Mouse (Mus musculus): ENCODE data around the gene Scand1. TPM values are rescaled to one million over a fixed set of nuclear protein-coding genes. Genes with fewer than 3 reads are reported as not detected.
A peak's percentile ranks its signal among the peaks of the same experiment; 100 is the strongest.

The Scand1 gene
- polyA plus RNA-seq, 1 experiment from 2014 or later: 119 TPM

- no peaks in the 10 kb centered on the region for H3K27me3 ChIP-seq (replicated peaks; ENCODE audit: insufficient read depth, low read length)
- no peak overlapping the region for H3K27ac ChIP-seq (ENCODE audit: low read length)
- H3K9ac ChIP-seq (replicated peaks; ENCODE audit: low read depth): no peak overlapping the region
- H3K4me2 ChIP-seq (replicated peaks; ENCODE audit: low read depth, low read length): no peak overlapping the region
- H3K9me3 ChIP-seq (ENCODE audit: low read length): no peaks in the 10 kb centered on the region
- no peaks in the 10 kb centered on the region for H3K4me1 ChIP-seq (ENCODE audit: insufficient read depth, low read depth, low read length)
- TF ChIP-seq CTCF (IDR thresholded peaks at IDR 0.05) (no peak), EP300 (IDR thresholded peaks at IDR 0.05) (no peak)
- ATAC-seq (no peak), DNase-seq (ENCODE audit: low spot score) (no peak)
- whole genome bisulfite sequencing: 90% methylated on average over 2 of the region's 2 CpGs
- peaks cover 13% of the 10 kb centered on the region; the same call in 1 of the 2 replicates for H3K36me3 ChIP-seq (ENCODE audit: insufficient read depth, low read length)
- H3K4me3 ChIP-seq (ENCODE audit: low read depth, low read length): no peak overlapping the region
Observed at GRCm38 (mm10) chr2:156289552-156290160, 22.8 kb downstream of the Scand1 start.

- H3K27me3 ChIP-seq (replicated peaks; ENCODE audit: insufficient read depth, low read length): no peaks in the 10 kb centered on the region
- ATAC-seq (no peak), DNase-seq (ENCODE audit: low spot score) (no peak)
- no peak overlapping the region for H3K4me3 ChIP-seq (ENCODE audit: low read depth, low read length)
- H3K4me1 ChIP-seq (ENCODE audit: insufficient read depth, low read depth, low read length): no peaks in the 10 kb centered on the region
- no peaks in the 10 kb centered on the region for H3K9me3 ChIP-seq (ENCODE audit: low read length)
- H3K27ac ChIP-seq (ENCODE audit: low read length): no peak overlapping the region
- H3K36me3 ChIP-seq (ENCODE audit: insufficient read depth, low read length): peaks cover 13% of the 10 kb centered on the region; the same call in 1 of the 2 replicates
- no peak for TF ChIP-seq EP300 (IDR thresholded peaks at IDR 0.05)
- TF ChIP-seq CTCF (IDR thresholded peaks at IDR 0.05): no peak
- H3K4me2 ChIP-seq (replicated peaks; ENCODE audit: low read depth, low read length): no peak overlapping the region
- no peak overlapping the region for H3K9ac ChIP-seq (replicated peaks; ENCODE audit: low read depth)
- WGBS: 89% methylated on average over 2 of the region's 2 CpGs
Observed at GRCm38 (mm10) chr2:156288222-156288621, 24.3 kb downstream of the Scand1 start.

- Histone ChIP-seq H3K27me3 (replicated peaks; ENCODE audit: insufficient read depth, low read length) (no peaks in the 10 kb centered on the region), H3K9ac (replicated peaks; ENCODE audit: low read depth) (no peak overlapping the region), H3K9me3 (ENCODE audit: low read length) (no peaks in the 10 kb centered on the region), H3K4me1 (ENCODE audit: insufficient read depth, low read depth, low read length) (no peaks in the 10 kb centered on the region), H3K4me2 (replicated peaks; ENCODE audit: low read depth, low read length) (no peak overlapping the region), H3K36me3 (ENCODE audit: insufficient read depth, low read length) (peaks cover 17% of the 10 kb centered on the region; the same call in 1 of the 2 replicates), H3K27ac (ENCODE audit: low read length) (no peak overlapping the region), H3K4me3 (ENCODE audit: low read depth, low read length) (no peak overlapping the region)
- DNase-seq (ENCODE audit: low spot score) (no peak), ATAC-seq (no peak)
- 0 out of 2 replicates have a peak, but pooled peaks have one; percentile 8 for TF ChIP-seq CTCF (IDR thresholded peaks at IDR 0.05)
- TF ChIP-seq EP300 (IDR thresholded peaks at IDR 0.05): no peak
- 92% methylated on average over 4 of the region's 4 CpGs for WGBS
Observed at GRCm38 (mm10) chr2:156286733-156287132, 25.8 kb downstream of the Scand1 start.

GRCm38 (mm10) chr2:156285161-156285560, 27.3 kb downstream of the Scand1 start:
- Histone ChIP-seq H3K36me3 (ENCODE audit: insufficient read depth, low read length) (peaks cover 17% of the 10 kb centered on the region; the same call in 1 of the 2 replicates), H3K27me3 (replicated peaks; ENCODE audit: insufficient read depth, low read length) (no peaks in the 10 kb centered on the region), H3K9ac (replicated peaks; ENCODE audit: low read depth) (no peak overlapping the region), H3K4me3 (ENCODE audit: low read depth, low read length) (no peak overlapping the region), H3K4me2 (replicated peaks; ENCODE audit: low read depth, low read length) (no peak overlapping the region), H3K9me3 (ENCODE audit: low read length) (no peaks in the 10 kb centered on the region), H3K27ac (ENCODE audit: low read length) (no peak overlapping the region), H3K4me1 (ENCODE audit: insufficient read depth, low read depth, low read length) (no peaks in the 10 kb centered on the region)
- DNase-seq (ENCODE audit: low spot score) (no peak), ATAC-seq (no peak)
- TF ChIP-seq EP300 (IDR thresholded peaks at IDR 0.05) (no peak), CTCF (IDR thresholded peaks at IDR 0.05) (no peak)
- 79% methylated on average over 2 of the region's 2 CpGs for WGBS

- no peak for ATAC-seq
- no peak overlapping the region for H3K9ac ChIP-seq (replicated peaks; ENCODE audit: low read depth)
- no peak overlapping the region for H3K4me2 ChIP-seq (replicated peaks; ENCODE audit: low read depth, low read length)
- no peak overlapping the region for H3K27ac ChIP-seq (ENCODE audit: low read length)
- DNase-seq (ENCODE audit: low spot score): no peak
- TF ChIP-seq CTCF (IDR thresholded peaks at IDR 0.05) (no peak), EP300 (IDR thresholded peaks at IDR 0.05) (no peak)
- no peaks in the 10 kb centered on the region for H3K27me3 ChIP-seq (replicated peaks; ENCODE audit: insufficient read depth, low read length)
- peaks cover 5% of the 10 kb centered on the region; the same call in 1 of the 2 replicates for H3K4me1 ChIP-seq (ENCODE audit: insufficient read depth, low read depth, low read length)
- no peak overlapping the region for H3K4me3 ChIP-seq (ENCODE audit: low read depth, low read length)
- H3K9me3 ChIP-seq (ENCODE audit: low read length): no peaks in the 10 kb centered on the region
- H3K36me3 ChIP-seq (ENCODE audit: insufficient read depth, low read length): peaks cover 9% of the 10 kb centered on the region; the same call in 1 of the 2 replicates
- WGBS: 65% methylated on average over 4 of the region's 4 CpGs
Observed at GRCm38 (mm10) chr2:156281227-156281626, 31.3 kb downstream of the Scand1 start.

GRCm38 (mm10) chr2:156278226-156279017, 34.1 kb downstream of the Scand1 start:
- Histone ChIP-seq H3K4me1 (ENCODE audit: insufficient read depth, low read depth, low read length) (peaks cover 5% of the 10 kb centered on the region; the same call in 1 of the 2 replicates), H3K27me3 (replicated peaks; ENCODE audit: insufficient read depth, low read length) (no peaks in the 10 kb centered on the region), H3K4me2 (replicated peaks; ENCODE audit: low read depth, low read length) (peak overlapping the region; percentile 14; the same call in 1 of the 2 replicates), H3K9ac (replicated peaks; ENCODE audit: low read depth) (no peak overlapping the region), H3K27ac (ENCODE audit: low read length) (peak overlapping the region; percentile 89), H3K36me3 (ENCODE audit: insufficient read depth, low read length) (peaks cover 15% of the 10 kb centered on the region; the same call in 1 of the 2 replicates), H3K9me3 (ENCODE audit: low read length) (no peaks in the 10 kb centered on the region), H3K4me3 (ENCODE audit: low read depth, low read length) (no peak overlapping the region)
- 27% methylated on average over 4 of the region's 4 CpGs for WGBS
- DNase-seq (ENCODE audit: low spot score) (peak; percentile 96), ATAC-seq (peak; percentile 98)
- TF ChIP-seq CTCF (IDR thresholded peaks at IDR 0.05) (peak; percentile 98), EP300 (IDR thresholded peaks at IDR 0.05) (peak; percentile 54; the same call in 1 of the 2 replicates)

Data from lung, postnatal 0 days (tissue).